Mouse (Mus musculus) CH12.LX (cell line): ENCODE data around the gene Spats2. TPM values are rescaled to one million over a fixed set of nuclear protein-coding genes. Genes with fewer than 3 reads are reported as not detected.

Experiments used
- DNase-seq: peaks from one replicate; pipeline ENCODE4 v3.0.0-alpha.2; 2013; ENCODE audit errors: extremely low read depth
- H3K27ac ChIP-seq: 2 replicates; pipeline ENCODE4 v1.5.1; 2012; ENCODE audit warnings: low read depth, mild to moderate bottlenecking, control low read depth, moderate library complexity; ENCODE audit not compliant: insufficient read depth
- H3K27me3 ChIP-seq: replicated peaks from 2 replicates; pipeline ENCODE3; 2012; ENCODE audit warnings: inconsistent platforms
- H3K36me3 ChIP-seq, 2 experiments: replicated peaks in 1 of 2; 2 replicates each; pipeline versions ENCODE3 to v1.6.1; 2012; ENCODE audit warnings: inconsistent platforms in 1 of 2, low read length in 1 of 2, mild to moderate bottlenecking in 1 of 2, mixed read lengths in 1 of 2, moderate library complexity in 1 of 2; ENCODE audit not compliant: control insufficient read depth in 1 of 2, insufficient read depth in 1 of 2
- H3K4me1 ChIP-seq, 2 experiments: 2 replicates each; pipeline ENCODE4 v1.6.1; 2012; ENCODE audit warnings: inconsistent platforms in 1 of 2, moderate library complexity in 1 of 2; ENCODE audit not compliant: insufficient read depth in 2 of 2, control insufficient read depth in 1 of 2
- H3K4me2 ChIP-seq: 2 replicates; pipeline ENCODE4 v1.6.1; 2012; ENCODE audit warnings: low read depth, mild to moderate bottlenecking, control low read depth; ENCODE audit not compliant: poor library complexity, insufficient read depth, severe bottlenecking
- H3K4me3 ChIP-seq, 3 experiments: fragments of 150-350 bp in 1 of 3; sonication (generic) in 1 of 3; replicated peaks in 1 of 3; 2 replicates each; pipeline versions ENCODE3 to v1.5.1; 2011 to 2012; ENCODE audit warnings: low read depth in 2 of 3, low read length in 2 of 3, mild to moderate bottlenecking in 2 of 3, moderate library complexity in 2 of 3, control low read depth in 1 of 3, improper control_type of control experiment in 1 of 3, inconsistent platforms in 1 of 3, mixed read lengths in 1 of 3; ENCODE audit not compliant: poor library complexity in 1 of 3
- H3K79me2 ChIP-seq: replicated peaks from 2 replicates; pipeline ENCODE4 v1.6.1; 2012; ENCODE audit warnings: mild to moderate bottlenecking, moderate library complexity; ENCODE audit not compliant: control insufficient read depth, poor library complexity, insufficient read depth, severe bottlenecking; ENCODE audit errors: extremely low read depth
- H3K9ac ChIP-seq: 2 replicates; pipeline ENCODE4 v1.6.1; 2012; ENCODE audit warnings: low read depth, mild to moderate bottlenecking, control low read depth, moderate library complexity; ENCODE audit not compliant: insufficient read depth
- H3K9me3 ChIP-seq: replicated peaks from 2 replicates; pipeline ENCODE3; 2012; ENCODE audit warnings: low read length, inconsistent platforms, mixed read lengths
- BHLHE40 ChIP-seq: IDR thresholded peaks from 2 replicates; pipeline ENCODE4 v1.6.1; 2011; ENCODE audit warnings: mild to moderate bottlenecking, low read depth, low read length, improper control_type of control experiment
- CHD1 ChIP-seq: IDR thresholded peaks from 2 replicates; pipeline ENCODE4 v1.6.1; 2012; ENCODE audit warnings: low read depth, low read length, improper control_type of control experiment, inconsistent platforms
- CHD2 ChIP-seq: IDR thresholded peaks from 2 replicates; pipeline ENCODE4 v1.6.1; 2011; ENCODE audit warnings: low read length, improper control_type of control experiment
- E2F4 ChIP-seq: IDR thresholded peaks from 2 replicates; pipeline ENCODE4 v1.6.1; 2011; ENCODE audit warnings: low read depth, low read length, improper control_type of control experiment; ENCODE audit not compliant: insufficient replicate concordance
- ETS1 ChIP-seq: conservative IDR thresholded peaks from 2 replicates; pipeline ENCODE4 v1.6.1; 2012; ENCODE audit warnings: low read depth, mild to moderate bottlenecking, inconsistent platforms, low read length, improper control_type of control experiment, moderate library complexity
- GABPA ChIP-seq: IDR thresholded peaks from 2 replicates; pipeline ENCODE4 v1.6.1; 2012; ENCODE audit warnings: low read depth, low read length, improper control_type of control experiment, inconsistent platforms; ENCODE audit not compliant: insufficient replicate concordance
- IRF4 ChIP-seq: IDR thresholded peaks from 2 replicates; pipeline ENCODE4 v1.6.1; 2014; ENCODE audit warnings: low read depth, mild to moderate bottlenecking, inconsistent platforms, low read length, improper control_type of control experiment
- KAT2A ChIP-seq: IDR thresholded peaks from 2 replicates; pipeline ENCODE4 v1.6.1; 2012; ENCODE audit warnings: low read length, improper control_type of control experiment, inconsistent platforms; ENCODE audit not compliant: insufficient replicate concordance
- MAFK ChIP-seq: IDR thresholded peaks from 2 replicates; pipeline ENCODE4 v1.6.1; 2011; ENCODE audit warnings: low read length, improper control_type of control experiment; ENCODE audit not compliant: insufficient replicate concordance
- MAZ ChIP-seq: IDR thresholded peaks from 2 replicates; pipeline ENCODE4 v1.6.1; 2012; ENCODE audit warnings: low read depth, mild to moderate bottlenecking, inconsistent platforms, low read length, improper control_type of control experiment, moderate library complexity
- MEF2A ChIP-seq: IDR thresholded peaks from 2 replicates; pipeline ENCODE4 v1.6.1; 2014; ENCODE audit warnings: low read depth, mild to moderate bottlenecking, inconsistent platforms, low read length, improper control_type of control experiment, borderline replicate concordance
- MXI1 ChIP-seq: IDR thresholded peaks from 2 replicates; pipeline ENCODE4 v1.6.1; 2011; ENCODE audit warnings: mild to moderate bottlenecking, low read depth, low read length, improper control_type of control experiment
- NELFE ChIP-seq: IDR thresholded peaks from 2 replicates; pipeline ENCODE4 v1.6.1; 2011; ENCODE audit warnings: low read depth, low read length, improper control_type of control experiment
- POLR2A ChIP-seq: IDR thresholded peaks from 2 replicates; pipeline ENCODE4 v1.6.1; 2011; ENCODE audit warnings: low read depth, mild to moderate bottlenecking, improper control_type of control experiment, low read length
- RAD21 ChIP-seq: IDR thresholded peaks from 2 replicates; pipeline ENCODE4 v1.6.1; 2011; ENCODE audit warnings: low read depth, mild to moderate bottlenecking, low read length, improper control_type of control experiment, moderate library complexity
- SIN3A ChIP-seq: IDR thresholded peaks from 2 replicates; pipeline ENCODE4 v1.6.1; 2012; ENCODE audit warnings: low read length, improper control_type of control experiment, inconsistent platforms
- SMC3 ChIP-seq: IDR thresholded peaks from 2 replicates; pipeline ENCODE4 v1.6.1; 2011; ENCODE audit warnings: low read depth, low read length, improper control_type of control experiment
- TBP ChIP-seq: conservative IDR thresholded peaks from 2 replicates; pipeline ENCODE4 v1.6.1; 2011; ENCODE audit warnings: low read depth, low read length, improper control_type of control experiment
- UBTF ChIP-seq: IDR thresholded peaks from 2 replicates; pipeline ENCODE4 v1.6.1; 2012; ENCODE audit warnings: low read depth, mild to moderate bottlenecking, inconsistent platforms, low read length, improper control_type of control experiment, moderate library complexity
- USF2 ChIP-seq: conservative IDR thresholded peaks from 2 replicates; pipeline ENCODE4 v1.6.1; 2011; ENCODE audit warnings: low read depth, low read length, improper control_type of control experiment
- ZC3H11A ChIP-seq: IDR thresholded peaks from 2 replicates; pipeline ENCODE4 v1.6.1; 2012; ENCODE audit warnings: low read depth, mild to moderate bottlenecking, inconsistent platforms, low read length, improper control_type of control experiment
- ZKSCAN1 ChIP-seq: IDR thresholded peaks from 2 replicates; pipeline ENCODE4 v1.6.1; 2012; ENCODE audit warnings: low read depth, inconsistent platforms, low read length, improper control_type of control experiment, borderline replicate concordance
- ZMIZ1 ChIP-seq: IDR thresholded peaks from 2 replicates; pipeline ENCODE4 v1.6.1; 2012; ENCODE audit warnings: low read depth, mild to moderate bottlenecking, inconsistent platforms, low read length, improper control_type of control experiment
- dilution Hi-C: fragments of 300-500 bp; cut with MboI; formaldehyde crosslinking; loops from 2 replicates; pipeline ENCODE4 v1.14.3; 2020; ENCODE audit warnings: low sequenced_read_pairs; ENCODE audit not compliant: extremely low pct_unique_long_range_greater_than_20kb, extremely low pct_ligation_motif_present
- in situ Hi-C: fragments of 300-500 bp; cut with MboI; formaldehyde crosslinking; loops from 3 replicates; pipeline ENCODE4 v1.14.3; 2019; ENCODE audit warnings: low sequenced_read_pairs, low pct_ligation_motif_present, low pct_unique_long_range_greater_than_20kb, mixed read lengths
- polyA plus RNA-seq: library from polyadenylated mRNA; unstranded; fragments of >175 nt; gene quantifications from 2 replicates; pipeline ENCODE4 v1.2.1, GENCODE M21; 2012; ENCODE audit warnings: low read depth; ENCODE audit not compliant: insufficient read length
- total RNA-seq, 2 experiments: library from RNA; depleted of rRNA; stranded (reverse); fragments of 300-350 nt in 1 of 2; fragments of >200 nt in 1 of 2; gene quantifications; 2 replicates each; pipeline ENCODE4 v1.2.3; 2012 to 2014

The Spats2 gene
- total and polyA plus RNA-seq, 3 experiments = 26.5 to 81.0 (median 68.3) TPM

- no peak overlapping the region for H3K4me3 ChIP-seq
- no peak for TF ChIP-seq IRF4
- TF ChIP-seq ZMIZ1 = no peak
- TF ChIP-seq CHD2 = no peak
- no peak for TF ChIP-seq ETS1
- TF ChIP-seq MEF2A = no peak
- no peak for TF ChIP-seq MXI1
- no peak for TF ChIP-seq ZKSCAN1
Observed at GRCm38 (mm10) chr15:99253772-99254171, 128.1 kb downstream of the Spats2 start.

GRCm38 (mm10) chr15:99254477-99255005 is 128.8 kb downstream of the Spats2 start:
- in situ Hi-C loops = no loop called here
- no peak overlapping the region for H3K9ac ChIP-seq
- no peak for TF ChIP-seq MAFK
- TF ChIP-seq CHD1 = no peak
- no peak for TF ChIP-seq USF2
- no peak for TF ChIP-seq BHLHE40
- no peak for TF ChIP-seq ETS1
- no peak for TF ChIP-seq GABPA
- TF ChIP-seq RAD21 = no peak
- TF ChIP-seq SMC3 = no peak
- no peak for TF ChIP-seq NELFE
- TF ChIP-seq KAT2A = no peak
- TF ChIP-seq ZC3H11A = no peak
- TF ChIP-seq MAZ = no peak
- no peak for TF ChIP-seq E2F4
- no peak for TF ChIP-seq SIN3A
- no peak for TF ChIP-seq UBTF
- TF ChIP-seq POLR2A = no peak
- TF ChIP-seq TBP = no peak
- peaks cover 2 to 11% of the 10 kb centered on the region in 2 experiments for H3K36me3 ChIP-seq
- no peaks in the 10 kb centered on the region for H3K27me3 ChIP-seq
- no peaks in the 10 kb centered on the region for H3K9me3 ChIP-seq
- H3K4me2 ChIP-seq = no peak overlapping the region
- no peak for DNase-seq
- no peak overlapping the region for H3K27ac ChIP-seq
- dilution Hi-C loops = no loop called here
- H3K4me1 ChIP-seq = peaks cover 12 to 43% of the 10 kb centered on the region in 2 experiments
- H3K4me3 ChIP-seq = no peak overlapping the region
- H3K79me2 ChIP-seq = peaks cover 2% of the 10 kb centered on the region; the same call in 1 of the 2 replicates

More at GRCm38 (mm10) chr15:99253772-99254171, 128.1 kb downstream of the Spats2 start:
- H3K36me3 ChIP-seq = peaks cover 8 to 19% of the 10 kb centered on the region in 2 experiments
- H3K4me2 ChIP-seq = no peak overlapping the region
- no peak overlapping the region for H3K27ac ChIP-seq
- H3K79me2 ChIP-seq = peaks cover 2% of the 10 kb centered on the region; the same call in 1 of the 2 replicates
- dilution Hi-C loops (no loop called here), in situ Hi-C loops (no loop called here)
- H3K9me3 ChIP-seq = no peaks in the 10 kb centered on the region
- no peaks in the 10 kb centered on the region for H3K27me3 ChIP-seq
- no peak overlapping the region for H3K9ac ChIP-seq
- peaks cover 8 to 39% of the 10 kb centered on the region in 2 experiments for H3K4me1 ChIP-seq
- no peak for DNase-seq
